Mouse (Mus musculus) gastrocnemius, postnatal 36 days (tissue): Measurements from ENCODE around the gene Ston1. TPM values are rescaled to one million over a fixed set of nuclear protein-coding genes. Genes with fewer than 3 reads are reported as not detected.

Experiments
- DNase-seq, 2 experiments: peaks; one replicate each; pipeline ENCODE4 v3.0.0; 2022
- intact Hi-C: fragments of 180-260 bp; cut with DNase I; formaldehyde crosslinking; loops from one replicate; pipeline ENCODE4 v1.15.1; 2025
- total RNA-seq, 2 experiments: library from RNA; stranded (reverse); gene quantifications; 2 replicates each; pipeline ENCODE4 v1.2.3; 2021

Ston1 gene
- total RNA-seq, 2 experiments from 2014 or later = 6.0 to 6.1 TPM

- intact Hi-C loops = loop anchor here (5.0 kb wide), 1 partner anchor 99 kb away; no protein-coding TSS in a partner anchor
- no peak for DNase-seq
These were observed 55.9 kb downstream of the Ston1 start for GRCm38 (mm10) chr17:88653375-88653769.

- no peak for DNase-seq
- intact Hi-C loops = no loop called here
These were observed 61.0 kb downstream of the Ston1 start for GRCm38 (mm10) chr17:88658510-88658909.

- DNase-seq = no peak
- intact Hi-C loops = no loop called here
These were observed 68.6 kb downstream of the Ston1 start for GRCm38 (mm10) chr17:88666076-88666475.

- DNase-seq = no peak
- intact Hi-C loops = no loop called here
These were observed 71.0 kb downstream of the Ston1 start, which contains the start of gene Gtf2a1l for GRCm38 (mm10) chr17:88668452-88668851. Gene Gtf2a1l (plus strand): TSS chr17:88668660.

GRCm38 (mm10) chr17:88669921-88670320, 72.4 kb downstream of the Ston1 start:
- intact Hi-C loops = no loop called here

GRCm38 (mm10) chr17:88670800-88671199, 73.3 kb downstream of the Ston1 start:
- no peak for DNase-seq
- intact Hi-C loops = no loop called here

More at GRCm38 (mm10) chr17:88669921-88670320, 72.4 kb downstream of the Ston1 start:
- no peak for DNase-seq

- DNase-seq = no peak
- intact Hi-C loops = no loop called here
These were observed 78.1 kb downstream of the Ston1 start for GRCm38 (mm10) chr17:88675310-88676309.

- intact Hi-C loops = no loop called here
- DNase-seq = no peak
These were observed 90.7 kb downstream of the Ston1 start for GRCm38 (mm10) chr17:88688226-88688625.

- DNase-seq = no peak
- intact Hi-C loops = no loop called here
These were observed 99.3 kb downstream of the Ston1 start for GRCm38 (mm10) chr17:88696656-88697333.

- DNase-seq = no peak
- intact Hi-C loops = no loop called here
These were observed 103.4 kb downstream of the Ston1 start for GRCm38 (mm10) chr17:88700901-88701300.

GRCm38 (mm10) chr17:88702345-88702744, 104.9 kb downstream of the Ston1 start:
- no peak for DNase-seq
- intact Hi-C loops = no loop called here

GRCm38 (mm10) chr17:88703112-88703511, 105.6 kb downstream of the Ston1 start:
- no peak for DNase-seq
- intact Hi-C loops = no loop called here

- no peak for DNase-seq
- intact Hi-C loops = no loop called here
These were observed 108.8 kb downstream of the Ston1 start for GRCm38 (mm10) chr17:88706231-88706649.

Other genes with a start within 250 kb of the Ston1 start
- gene Foxn2, start 157.0 kb upstream of the Ston1 start, total RNA-seq = 10 to 100 TPM in 1 of 2 experiments, 1 to 10 TPM in 1; 8.8 to 13.4 TPM
- gene Ppp1r21, start 67.6 kb upstream of the Ston1 start, total RNA-seq = 1 to 10 TPM; 4.5 to 4.7 TPM
- not detected for gene Gtf2a1l, start 71.0 kb downstream of the Ston1 start, total RNA-seq
- not detected for gene Lhcgr, start 194.3 kb downstream of the Ston1 start, total RNA-seq